Mouse (Mus musculus): ENCODE data around the gene Slc22a1.

DNA sequence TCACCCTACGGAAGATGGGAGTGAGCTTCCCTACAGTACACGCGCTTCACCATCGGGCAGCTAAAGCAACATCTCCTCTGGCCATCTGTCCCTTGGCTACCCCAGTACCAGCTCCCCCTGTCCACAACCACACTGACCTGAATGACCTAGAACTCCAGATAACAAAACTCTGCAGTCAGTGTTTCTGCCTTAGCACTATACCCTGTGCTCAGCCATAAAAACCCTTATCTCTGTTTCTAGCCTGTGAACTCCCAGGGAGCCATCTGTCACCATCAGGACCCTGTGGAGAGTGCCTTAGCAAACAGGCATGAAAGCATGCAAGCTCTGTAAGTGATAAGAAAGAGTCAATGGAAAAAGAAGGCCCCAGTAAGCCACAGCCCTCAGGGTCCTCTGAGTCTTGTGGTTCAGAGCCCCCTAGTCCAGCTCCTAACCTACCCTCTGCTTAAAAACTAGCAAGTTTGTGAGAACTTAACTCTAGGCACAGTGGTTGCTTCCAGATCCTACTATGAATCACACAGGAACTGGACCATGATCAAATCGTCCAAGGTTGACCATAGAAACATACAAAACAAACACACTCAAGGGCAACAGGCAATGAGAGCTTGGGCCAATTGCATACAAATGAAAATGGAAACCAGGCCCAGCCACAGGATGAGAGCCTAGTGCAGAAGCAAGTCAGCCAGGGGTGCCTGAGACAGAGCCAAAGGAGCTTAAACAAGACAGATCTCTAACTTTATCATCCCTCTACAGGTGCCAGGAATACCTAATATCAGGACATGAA, 48.5 kb upstream of the Slc22a1 start:
- no peak for TF ChIP-seq CTCF (conservative IDR thresholded peaks at IDR 0.05; ENCODE audit: low read length)
- TF ChIP-seq POU5F1 (IDR thresholded peaks at IDR 0.05; ENCODE audit: borderline replicate concordance, low read length), result no peak
- TF ChIP-seq NANOG (IDR thresholded peaks at IDR 0.05; ENCODE audit: borderline replicate concordance, low read length), result no peak

Data from E14TG2a.4 (cell line).